Mouse (Mus musculus) monocyte, adult 5-6 weeks (primary cell): ENCODE results near the gene Dexi. TPM values are rescaled to one million over a fixed set of nuclear protein-coding genes. Genes with fewer than 3 reads are reported as not detected.

Experiments used
- ATAC-seq: fragments of 153-309, 156-312 bp; replicated peaks from 2 replicates; pipeline ENCODE4 v1.8.0; 2017; ENCODE audit warnings: mild to moderate bottlenecking; ENCODE audit not compliant: low TSS enrichment, insufficient number of reproducible peaks, severe bottlenecking, poor library complexity, low FRiP score
- total RNA-seq: library from RNA; stranded (forward); fragments of 200-1000, 200-491, 200-594 nt; gene quantifications from 3 replicates; pipeline ENCODE4 v1.2.3, GENCODE M21; 2017

Gene Dexi
- total RNA-seq, 1 experiment from 2014 or later: 10.3 TPM

DNA sequence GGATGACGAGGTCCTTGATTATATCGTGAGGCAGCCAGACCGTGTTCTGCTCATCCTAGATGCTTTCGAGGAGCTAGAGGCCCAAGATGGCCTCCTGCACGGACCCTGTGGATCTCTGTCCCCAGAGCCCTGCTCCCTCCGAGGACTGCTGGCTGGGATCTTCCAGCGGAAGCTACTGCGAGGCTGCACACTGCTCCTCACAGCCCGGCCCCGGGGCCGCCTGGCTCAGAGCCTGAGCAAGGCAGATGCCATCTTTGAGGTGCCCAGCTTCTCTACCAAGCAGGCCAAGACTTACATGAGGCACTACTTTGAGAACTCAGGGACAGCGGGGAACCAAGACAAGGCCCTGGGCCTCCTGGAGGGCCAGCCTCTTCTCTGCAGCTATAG lies 31.7 kb downstream of the Dexi start:
- ATAC-seq: no peak

DNA sequence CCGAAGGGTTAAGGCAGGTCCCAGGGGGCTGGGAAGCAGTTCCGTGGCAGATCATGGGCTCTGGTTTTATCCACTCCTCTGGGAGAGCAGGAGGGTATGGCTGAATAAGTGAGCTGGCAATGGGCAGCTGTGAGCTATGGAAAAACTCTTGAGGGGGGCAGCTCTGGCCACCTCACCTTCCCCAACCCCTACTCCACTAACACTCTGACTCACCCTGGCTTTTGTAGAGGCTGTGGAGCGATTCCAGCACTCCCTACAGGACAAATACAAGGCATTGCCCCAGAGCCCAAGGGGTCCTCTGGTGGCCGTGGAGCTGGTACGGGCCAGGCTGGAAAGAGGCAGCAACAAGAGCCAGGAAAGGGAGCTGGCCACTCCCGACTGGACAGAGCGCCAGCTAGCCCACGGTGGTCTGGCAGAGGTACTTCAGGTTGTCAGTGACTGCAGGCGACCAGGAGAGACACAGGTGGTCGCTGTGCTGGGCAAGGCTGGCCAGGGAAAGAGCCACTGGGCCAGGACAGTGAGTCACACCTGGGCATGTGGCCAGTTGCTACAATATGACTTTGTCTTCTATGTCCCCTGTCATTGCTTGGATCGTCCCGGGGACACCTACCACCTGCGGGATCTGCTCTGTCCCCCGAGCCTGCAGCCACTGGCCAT lies 32.2 kb downstream of the Dexi start:
- no peak for ATAC-seq

DNA sequence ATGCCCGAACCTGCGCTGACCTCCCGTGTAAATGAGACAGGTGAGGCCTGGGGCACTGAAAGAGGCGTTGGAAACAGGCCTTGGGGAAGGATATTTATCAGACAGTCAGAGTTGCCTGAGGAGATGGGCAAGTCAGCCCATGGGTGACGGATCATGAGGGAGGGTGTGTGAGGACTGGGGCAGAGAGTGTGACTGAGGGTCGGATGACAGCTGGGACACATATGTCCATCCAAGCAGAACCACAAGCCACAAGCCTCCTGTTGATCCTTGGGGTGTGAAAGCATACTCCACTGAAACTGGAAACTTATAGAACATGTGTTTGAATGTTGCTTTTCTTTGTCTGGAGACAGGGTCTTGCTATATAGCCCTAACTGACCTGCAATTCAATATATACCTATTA lies 34.2 kb downstream of the Dexi start:
- ATAC-seq: no peak; the same call in 1 of the 2 replicates

DNA sequence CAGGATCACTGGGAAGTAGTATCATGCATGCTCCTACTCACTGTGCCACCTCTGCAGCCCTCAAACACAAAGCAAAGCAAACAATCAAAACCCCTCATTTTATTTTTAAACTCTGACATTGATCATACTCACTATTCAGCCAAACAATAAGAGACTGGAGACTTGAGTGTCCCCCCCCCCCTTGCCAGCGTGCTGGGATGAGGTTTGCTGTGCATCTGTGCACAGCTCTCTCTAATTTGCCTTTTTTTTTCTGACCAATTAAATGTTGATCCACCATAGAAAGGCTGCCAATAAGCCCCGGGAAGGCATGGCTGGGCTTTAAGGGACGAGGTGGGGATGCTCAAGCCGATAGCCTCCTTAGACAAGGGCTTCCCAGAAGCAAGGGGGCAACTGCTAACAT lies 35.4 kb downstream of the Dexi start:
- no peak for ATAC-seq

DNA sequence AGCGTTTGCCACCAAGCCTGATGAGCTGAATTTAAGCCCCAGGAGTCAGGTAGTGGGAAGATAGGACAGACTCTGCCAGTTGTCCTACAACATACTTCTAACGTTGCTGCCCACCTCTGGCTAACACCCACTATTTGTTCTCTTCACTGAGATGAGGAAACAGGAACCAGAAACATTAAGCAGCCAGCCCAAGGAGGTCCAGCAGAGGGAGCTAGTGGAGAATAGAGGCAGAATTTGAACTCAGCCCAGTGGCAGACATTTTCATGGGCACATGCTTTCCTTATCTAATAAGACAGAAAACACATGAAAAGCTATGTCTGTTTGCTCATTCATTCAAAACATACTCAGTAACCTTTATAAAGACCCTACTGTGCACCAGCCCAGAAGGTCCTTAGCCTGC lies 39.8 kb downstream of the Dexi start:
- no peak for ATAC-seq

DNA sequence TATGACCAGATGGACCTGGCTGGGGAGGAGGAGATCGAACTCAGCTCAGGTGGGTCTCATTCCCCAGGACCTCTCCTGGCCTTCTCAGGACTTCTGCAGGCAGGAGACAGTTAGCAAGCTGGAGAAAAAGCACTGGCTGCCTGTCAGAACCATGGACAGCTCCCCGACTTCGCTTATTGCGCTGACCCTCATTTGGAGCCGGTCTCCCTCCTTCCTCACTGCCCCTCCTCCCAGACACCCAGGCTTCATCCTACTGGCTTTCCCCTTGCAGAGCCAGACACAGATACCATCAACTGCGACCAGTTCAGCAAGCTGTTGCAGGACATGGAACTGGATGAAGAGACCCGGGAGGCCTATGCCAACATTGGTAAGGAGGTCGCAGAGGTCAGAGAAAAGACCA lies 41.0 kb downstream of the Dexi start:
- no peak for ATAC-seq

DNA sequence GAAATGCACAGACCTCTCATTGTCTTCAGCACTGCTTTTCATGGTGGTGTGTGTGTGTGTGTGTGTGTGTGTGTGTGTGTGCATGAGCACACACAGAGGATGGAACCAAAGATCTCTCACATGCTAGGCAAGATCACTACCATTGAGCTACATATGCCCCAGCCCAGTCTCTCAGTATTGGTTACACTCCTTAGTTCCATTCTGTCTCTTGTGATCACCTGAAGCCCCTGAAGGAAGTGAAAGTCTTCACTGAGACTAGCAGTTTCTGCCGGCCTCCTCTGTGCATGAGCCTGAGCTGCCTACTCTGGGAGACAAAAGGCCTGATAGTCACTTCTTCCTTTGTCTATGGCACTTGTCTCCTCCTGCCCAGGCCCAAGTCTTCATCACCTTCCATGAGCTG lies 43.7 kb downstream of the Dexi start:
- ATAC-seq: no peak

DNA sequence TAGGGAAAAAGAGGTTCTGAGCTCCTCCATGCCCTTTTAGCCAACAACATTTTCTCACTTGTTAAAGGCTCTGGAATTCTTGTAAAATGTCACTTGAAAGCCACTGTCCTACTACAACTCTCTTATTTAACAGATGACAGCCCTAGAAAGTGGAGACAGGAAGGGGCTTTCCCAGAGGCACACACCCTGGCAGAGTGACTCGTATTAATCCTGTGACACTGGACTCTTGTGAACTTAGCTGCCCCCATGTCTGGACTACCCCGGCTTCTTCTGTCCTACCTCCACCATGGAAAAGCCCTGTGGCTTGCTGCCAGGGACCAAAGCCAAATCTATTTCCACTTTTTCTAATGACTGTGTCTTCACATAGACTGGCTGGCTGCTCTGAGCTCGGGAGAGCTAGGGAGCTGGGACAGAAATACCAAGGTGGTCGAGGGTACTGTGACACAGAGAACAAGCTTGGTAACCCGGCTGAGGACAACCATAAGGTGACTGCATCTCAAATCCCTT lies 44.7 kb downstream of the Dexi start:
- ATAC-seq: no peak

DNA sequence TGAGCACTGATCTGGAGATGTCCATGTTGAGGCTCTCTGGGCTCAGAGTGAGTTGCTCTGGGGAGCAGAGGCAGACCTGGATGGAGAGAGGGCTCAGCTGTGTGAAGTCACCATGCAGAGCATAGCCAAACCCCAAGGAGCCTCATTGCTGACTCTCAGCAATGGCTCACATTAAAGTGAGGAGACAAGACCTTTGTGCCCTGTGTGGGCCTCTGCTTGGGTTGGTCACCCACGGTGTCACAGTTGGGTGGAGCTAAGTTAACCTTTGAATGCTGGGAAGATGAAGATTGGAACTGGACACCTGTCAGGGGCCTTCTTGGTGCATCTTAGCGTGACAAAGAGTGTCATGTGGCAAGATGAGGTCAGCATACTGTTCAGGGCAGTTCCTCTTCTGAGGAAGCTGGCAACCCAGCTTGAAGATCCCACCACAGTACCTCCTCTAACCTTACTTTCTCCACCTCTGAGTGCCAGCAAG lies 47.0 kb downstream of the Dexi start:
- ATAC-seq: 0 out of 2 replicates have a peak, but pooled peaks have one; percentile 32

DNA sequence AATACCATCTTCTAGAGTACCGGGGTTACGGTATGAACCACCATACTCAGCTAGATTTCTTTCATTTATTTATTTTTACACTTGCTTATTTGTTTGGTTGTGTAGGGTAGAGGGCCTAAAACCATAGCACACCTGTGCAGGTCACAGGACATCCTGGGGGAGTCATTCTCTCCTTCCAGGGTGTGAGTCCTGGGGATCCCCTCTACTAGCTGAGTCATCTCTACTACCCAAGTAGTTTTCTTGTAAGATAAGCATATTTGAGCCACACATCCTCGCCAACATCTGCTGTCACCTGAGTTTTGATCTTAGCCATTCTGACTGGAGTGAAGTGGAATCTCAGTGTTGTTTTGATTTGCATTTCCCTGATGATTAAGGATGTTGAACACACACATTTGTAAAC lies 50.3 kb downstream of the Dexi start:
- no peak for ATAC-seq

DNA sequence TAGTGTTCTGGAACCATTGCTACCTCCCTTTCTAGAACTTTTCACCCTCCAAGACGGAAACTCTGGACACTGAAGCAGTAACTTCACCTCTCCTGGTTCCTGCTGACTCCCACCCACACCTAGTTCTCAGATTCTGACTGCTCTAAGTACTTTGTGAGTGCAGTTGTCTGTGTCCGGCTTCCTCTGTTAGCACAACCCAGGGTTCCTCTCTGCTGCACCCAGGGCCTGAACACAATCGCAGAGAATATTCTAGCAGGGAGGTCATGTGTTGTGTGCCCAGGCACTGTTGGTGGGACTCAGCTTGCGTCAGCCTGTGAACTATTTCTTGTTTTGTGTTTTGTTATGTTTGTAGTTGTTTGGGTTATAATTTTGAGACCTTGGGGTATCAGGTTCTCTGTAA lies 51.1 kb downstream of the Dexi start:
- ATAC-seq: no peak

DNA sequence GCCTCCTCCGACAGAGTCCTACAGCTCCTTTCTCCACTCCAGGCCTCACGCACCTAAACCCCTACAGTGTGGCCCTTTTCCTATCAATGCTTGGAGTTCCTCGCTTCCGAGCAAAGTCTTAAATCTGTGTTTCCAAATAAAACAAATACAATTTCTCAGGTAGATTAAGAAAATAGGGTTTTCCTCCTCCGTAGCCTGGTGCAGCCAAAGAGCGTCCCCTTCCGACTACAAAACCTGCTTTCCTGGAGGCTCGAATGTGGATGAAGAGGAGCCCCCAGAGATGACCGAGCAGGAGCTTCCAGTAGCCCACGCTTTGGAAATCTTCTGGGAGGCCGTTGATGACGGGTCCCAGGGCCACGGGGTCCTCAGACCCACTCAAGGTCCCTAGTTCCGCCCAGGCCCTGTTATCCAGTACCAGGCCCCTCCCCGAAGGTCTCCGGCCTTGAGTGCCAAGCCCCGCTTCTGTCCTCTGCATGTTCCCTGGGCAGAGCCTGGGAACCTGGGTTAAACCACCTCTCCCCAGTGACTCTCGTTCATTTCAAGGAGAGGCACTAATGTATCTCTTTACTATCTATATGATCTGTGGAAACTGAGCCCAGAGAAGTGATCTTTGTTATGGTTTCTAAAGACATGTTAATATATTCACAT lies 52.2 kb downstream of the Dexi start:
- ATAC-seq: no peak

DNA sequence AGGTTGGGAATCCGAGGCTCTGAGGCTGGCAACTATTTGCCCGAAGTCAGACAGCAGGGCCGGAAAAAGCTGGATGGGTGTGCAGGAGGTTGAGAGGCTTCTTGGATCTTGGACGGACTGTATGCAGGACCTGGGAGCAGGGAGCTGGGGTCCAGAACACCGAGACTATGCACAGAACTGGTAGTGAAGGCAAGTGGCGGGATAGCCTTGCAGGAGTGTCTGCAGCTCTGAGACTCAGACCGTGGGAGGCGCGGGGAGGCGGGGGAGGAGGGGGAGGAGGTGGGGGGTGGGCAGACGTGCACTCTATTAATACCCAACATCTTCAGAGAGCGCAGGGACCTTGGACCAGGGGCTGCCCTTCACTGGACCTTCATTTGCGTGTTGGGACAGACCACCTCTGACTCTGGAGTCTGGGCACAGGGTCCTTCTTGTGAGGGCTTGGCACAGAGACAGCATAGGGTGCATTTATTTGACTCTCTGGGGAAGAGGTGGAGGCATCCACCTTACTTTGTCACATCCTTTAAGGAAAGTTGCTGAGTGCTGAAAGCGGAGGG lies 52.9 kb downstream of the Dexi start:
- ATAC-seq: no peak

DNA sequence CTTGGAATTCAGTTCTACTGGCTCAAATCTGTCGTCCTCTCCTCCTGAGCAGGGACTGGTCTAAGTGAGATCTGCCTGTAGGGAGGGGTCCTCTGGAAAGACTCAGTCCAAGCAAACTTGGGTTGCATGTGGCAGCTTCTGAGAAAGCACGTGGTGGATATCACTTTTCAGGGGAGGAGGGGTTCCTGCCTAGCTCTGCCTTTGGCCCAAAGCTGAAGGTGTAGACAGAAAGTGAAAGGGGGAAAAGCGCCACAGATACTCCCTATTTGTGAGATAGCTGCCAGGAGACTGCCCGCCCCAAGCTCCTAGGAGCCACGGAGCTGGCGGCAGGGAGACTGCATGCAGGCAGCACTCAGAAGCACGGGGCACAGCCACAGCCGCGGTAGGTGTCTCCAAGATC lies 53.4 kb downstream of the Dexi start:
- ATAC-seq: 0 out of 2 replicates have a peak, but pooled peaks have one; percentile 22

DNA sequence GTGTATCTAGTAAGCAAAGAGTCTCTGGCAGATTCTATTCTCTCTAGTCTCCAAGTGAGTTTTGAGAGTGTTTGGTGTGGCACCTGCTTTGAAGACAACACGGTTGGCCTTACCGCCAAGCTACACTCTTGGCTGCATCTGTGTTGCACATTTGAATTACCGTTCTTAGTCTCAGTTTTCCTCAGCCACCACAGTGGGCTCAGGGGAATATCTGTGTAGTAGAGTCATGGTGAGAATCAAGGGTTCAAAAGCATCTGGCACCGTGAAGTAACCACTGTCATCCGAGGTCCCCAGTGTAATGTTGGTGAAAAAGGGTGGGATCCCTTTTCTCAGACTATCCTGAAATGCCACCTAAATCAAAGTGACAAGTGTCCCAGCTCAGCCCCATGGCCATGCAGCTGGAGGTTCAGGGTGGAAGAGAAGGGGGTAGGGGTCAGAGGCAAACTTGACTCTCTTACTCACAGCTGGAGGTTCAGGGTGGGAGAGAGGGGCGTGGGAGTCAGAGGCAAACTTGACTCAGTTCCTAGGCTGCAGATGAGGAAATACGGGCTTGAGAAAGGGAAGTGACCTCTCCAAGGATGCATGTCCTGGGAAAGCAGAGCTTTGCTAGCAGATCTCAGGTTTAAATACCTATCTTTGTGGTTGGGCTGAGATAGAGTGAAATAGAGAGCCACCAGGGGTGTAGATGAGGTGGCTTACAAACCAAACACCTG lies 53.9 kb downstream of the Dexi start:
- no peak for ATAC-seq

DNA sequence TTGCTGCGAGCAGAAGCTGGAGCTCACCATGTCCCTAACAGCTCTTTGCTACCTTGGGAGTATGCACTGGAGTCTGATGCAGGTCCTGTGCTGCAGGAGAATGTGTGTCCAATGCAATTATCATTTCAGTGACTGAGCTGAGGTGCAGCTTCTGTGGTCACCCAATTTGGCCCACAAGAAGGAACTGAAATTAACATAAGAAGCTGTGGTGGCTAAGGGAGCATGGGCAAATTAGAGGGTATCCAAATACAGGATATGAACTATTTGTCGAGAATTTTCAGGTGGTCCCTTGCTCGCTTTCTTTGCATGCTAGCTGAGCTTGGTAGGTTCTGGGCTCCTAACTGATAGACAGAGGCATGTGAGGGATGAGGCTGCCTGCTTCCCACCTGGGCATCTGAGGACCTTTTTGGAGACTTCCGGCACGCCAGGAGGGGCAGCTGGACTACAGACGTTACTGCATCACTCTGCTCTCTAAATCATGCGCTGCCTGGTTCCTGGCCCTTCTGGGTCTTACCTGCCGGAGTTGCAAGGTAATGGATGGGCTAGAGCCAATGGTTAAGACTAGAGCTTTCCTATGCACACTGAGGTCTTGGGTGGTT lies 54.9 kb downstream of the Dexi start:
- peak; percentile 52 for ATAC-seq

DNA sequence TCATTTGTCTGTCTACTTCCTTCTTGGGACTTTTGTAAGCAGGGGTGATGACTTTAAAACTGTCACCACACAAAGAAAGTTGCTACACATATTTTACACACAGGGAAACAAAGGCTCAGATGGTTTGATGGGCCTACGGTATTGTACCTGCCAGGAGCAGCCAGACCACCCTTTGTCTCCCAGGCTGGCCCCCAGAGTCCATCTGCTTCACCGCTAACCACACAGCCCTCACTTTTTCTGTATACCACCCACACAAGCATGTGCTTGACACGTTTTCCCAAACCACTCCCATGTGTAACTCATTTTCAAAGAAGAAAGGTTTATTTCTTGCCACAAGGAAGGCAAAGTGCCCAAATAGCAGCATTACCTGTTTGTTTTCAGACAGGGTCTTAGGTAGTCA lies 55.9 kb downstream of the Dexi start:
- ATAC-seq: no peak

DNA sequence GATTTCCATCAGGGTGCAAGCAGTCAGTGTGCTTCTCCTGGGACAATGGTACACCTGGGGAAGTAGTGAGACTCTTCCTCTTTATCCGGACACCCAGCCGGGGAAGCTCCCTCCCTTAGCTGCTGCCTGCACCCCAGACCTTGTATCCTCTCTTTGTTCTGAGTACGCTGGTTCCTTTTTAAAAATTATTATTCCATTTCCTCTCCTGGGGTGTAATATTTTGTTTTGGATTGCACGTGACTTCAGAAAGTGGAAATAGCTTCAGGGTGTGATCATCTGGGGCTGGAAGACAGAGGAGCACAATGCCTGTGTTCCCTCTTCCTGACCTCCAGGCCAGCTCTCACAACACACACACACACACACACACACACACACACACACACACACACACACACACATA lies 60.5 kb downstream of the Dexi start:
- peak; percentile 25 for ATAC-seq

DNA sequence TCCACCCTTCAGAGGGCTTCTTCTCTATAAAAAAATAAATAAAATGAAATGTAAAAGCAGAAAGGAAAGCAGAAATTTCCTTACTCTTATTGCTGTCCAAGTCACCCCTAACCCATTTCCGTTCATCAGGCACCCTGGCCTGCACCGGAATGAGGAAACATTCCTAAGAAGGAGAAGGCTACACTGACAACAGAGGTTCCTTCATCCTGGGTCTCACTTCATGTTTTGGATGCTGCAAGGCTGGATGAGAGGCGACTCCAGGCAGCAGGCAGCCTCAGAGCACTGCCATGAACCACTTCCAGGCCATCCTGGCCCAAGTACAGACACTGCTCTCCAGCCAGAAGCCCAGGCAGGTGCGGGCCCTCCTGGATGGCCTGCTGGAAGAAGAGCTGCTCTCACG lies 63.0 kb downstream of the Dexi start, which contains the start of gene Ciita:
TSS of gene Ciita (plus strand) at position 203 of the 400 bp plus-strand sequence.
- ATAC-seq: 0 out of 2 replicates have a peak, but pooled peaks have one; percentile 38
